Mouse (Mus musculus): Measurements from ENCODE around the gene Mapk3. TPM values are rescaled to one million over a fixed set of nuclear protein-coding genes. Genes with fewer than 3 reads are reported as not detected.

Mapk3 gene
- 176 and 184 TPM in 2 replicates for polyA plus RNA-seq (2012; rRNA removed)

GRCm38 (mm10) chr7:126759050-126759671 is at the start of gene Mapk3:
TSS of gene Mapk3 (plus strand) at chr7:126759601.

GRCm38 (mm10) chr7:126766201-126766600 is 6.8 kb downstream of the Mapk3 start, which contains the start of gene Gdpd3:
TSS of gene Gdpd3 (plus strand) at chr7:126766334.

GRCm38 (mm10) chr7:126776598-126777057 is 17.2 kb downstream of the Mapk3 start, which contains the start of gene Ypel3:
TSS of gene Ypel3 (plus strand) at chr7:126776955.

GRCm38 (mm10) chr7:126780971-126781635 is 21.7 kb downstream of the Mapk3 start, which contains the start of gene Tbx6:
TSS of gene Tbx6 (plus strand) at chr7:126781483.

GRCm38 (mm10) chr7:126791851-126792720 is 32.7 kb downstream of the Mapk3 start, which contains the start of gene Ppp4c:
TSS of gene Ppp4c (minus strand) at chr7:126792496.

DNA sequence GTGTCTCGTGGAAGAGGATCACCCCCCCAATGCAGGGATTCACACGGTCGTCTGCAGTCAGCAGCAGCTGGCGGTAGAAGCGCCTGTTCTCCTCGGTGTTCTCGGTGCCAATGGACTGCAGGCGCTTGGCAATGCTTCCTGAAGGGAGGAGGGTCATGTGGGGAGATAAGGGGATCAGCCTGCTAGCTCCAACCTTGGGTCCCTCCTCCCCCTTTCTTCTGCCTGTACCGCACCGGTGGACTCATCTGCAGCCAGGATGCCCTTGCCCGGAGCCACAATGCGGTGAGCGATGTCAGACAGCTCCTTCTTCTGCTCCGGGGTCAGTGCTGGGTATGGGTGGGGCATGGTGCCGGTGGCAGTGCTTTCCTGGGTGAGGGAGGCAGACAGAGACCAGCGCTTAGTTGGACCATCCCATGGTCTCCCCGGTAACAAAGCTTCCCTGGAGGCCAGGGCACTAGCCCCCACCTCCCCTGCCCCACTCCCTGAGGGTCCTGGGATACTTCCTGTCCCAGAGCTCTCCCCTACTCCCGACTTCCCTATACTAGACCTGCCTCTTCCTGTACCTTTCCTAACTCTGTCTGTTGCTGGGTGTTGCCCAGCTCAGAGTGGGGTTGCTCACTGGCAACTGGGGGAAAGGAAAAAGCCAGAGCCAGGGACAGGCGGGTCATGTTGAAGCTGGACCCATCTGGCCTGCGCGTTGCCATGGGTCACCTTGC is 38.2 kb downstream of the Mapk3 start, which contains the start of gene Fam57b:
TSS of gene Fam57b (plus strand) at position 258 of the 716 bp plus-strand sequence.

Other genes with a start within 250 kb of the Mapk3 start
- 129 and 135 TPM in 2 replicates for gene Eif3c, start 193.2 kb upstream of the Mapk3 start, polyA plus RNA-seq (2012; rRNA removed)
- gene Apobr, start 174.7 kb upstream of the Mapk3 start, polyA plus RNA-seq (2012; rRNA removed), result 0.49 and 0.66 TPM in 2 replicates
- gene Cln3, start 173.8 kb upstream of the Mapk3 start, polyA plus RNA-seq (2012; rRNA removed), result 49.6 and 55.6 TPM in 2 replicates
- 0.11 TPM in 1 of 2 replicates, not detected in the other for gene Il27, start 164.7 kb upstream of the Mapk3 start, polyA plus RNA-seq (2012; rRNA removed)
- 7.5 and 10.1 TPM in 2 replicates for gene Nupr1, start 128.7 kb upstream of the Mapk3 start, polyA plus RNA-seq (2012; rRNA removed)
- 57.0 and 60.0 TPM in 2 replicates for gene Sgf29, start 110.3 kb upstream of the Mapk3 start, polyA plus RNA-seq (2012; rRNA removed)
- gene Sult1a1, start 83.2 kb upstream of the Mapk3 start, polyA plus RNA-seq (2012; rRNA removed), result 2.0 and 3.4 TPM in 2 replicates
- gene Bola2, start 64.2 kb upstream of the Mapk3 start, polyA plus RNA-seq (2012; rRNA removed), result 60.3 and 69.1 TPM in 2 replicates
- 43.9 and 47.4 TPM in 2 replicates for gene Slx1b, start 63.8 kb upstream of the Mapk3 start, polyA plus RNA-seq (2012; rRNA removed)
- 87.6 and 91.0 TPM in 2 replicates for gene Coro1a, start 51.8 kb upstream of the Mapk3 start, polyA plus RNA-seq (2012; rRNA removed)
- gene Gdpd3, start 6.7 kb downstream of the Mapk3 start, polyA plus RNA-seq (2012; rRNA removed), result 10.8 and 13.6 TPM in 2 replicates
- 193 and 202 TPM in 2 replicates for gene Ypel3, start 17.4 kb downstream of the Mapk3 start, polyA plus RNA-seq (2012; rRNA removed)
- gene Tbx6, start 21.9 kb downstream of the Mapk3 start, polyA plus RNA-seq (2012; rRNA removed), result 1.8 and 1.9 TPM in 2 replicates
- gene Ppp4c, start 32.9 kb downstream of the Mapk3 start, polyA plus RNA-seq (2012; rRNA removed), result 212 and 213 TPM in 2 replicates
- gene Fam57b, start 38.1 kb downstream of the Mapk3 start, polyA plus RNA-seq (2012; rRNA removed), result 145 and 162 TPM in 2 replicates
- not detected in 2 replicates for gene 4930451I11Rik, start 72.0 kb downstream of the Mapk3 start, polyA plus RNA-seq (2012; rRNA removed)
- gene Doc2a, start 87.8 kb downstream of the Mapk3 start, polyA plus RNA-seq (2012; rRNA removed), result 9.8 and 10.8 TPM in 2 replicates
- gene Hirip3, start 102.4 kb downstream of the Mapk3 start, polyA plus RNA-seq (2012; rRNA removed), result 94.8 and 104 TPM in 2 replicates
- gene Ino80e, start 102.8 kb downstream of the Mapk3 start, polyA plus RNA-seq (2012; rRNA removed), result 82.6 and 86.4 TPM in 2 replicates
- 103 and 114 TPM in 2 replicates for gene Taok2, start 125.1 kb downstream of the Mapk3 start, polyA plus RNA-seq (2012; rRNA removed)
- gene Tmem219, start 163.3 kb downstream of the Mapk3 start, polyA plus RNA-seq (2012; rRNA removed), result 30.6 and 32.0 TPM in 2 replicates
- 88.9 and 93.8 TPM in 2 replicates for gene Kctd13, start 169.3 kb downstream of the Mapk3 start, polyA plus RNA-seq (2012; rRNA removed)
- gene Asphd1, start 190.0 kb downstream of the Mapk3 start, polyA plus RNA-seq (2012; rRNA removed), result 16.9 and 17.6 TPM in 2 replicates
- gene Sez6l2, start 191.0 kb downstream of the Mapk3 start, polyA plus RNA-seq (2012; rRNA removed), result 72.8 and 76.2 TPM in 2 replicates
- gene Cdipt, start 216.3 kb downstream of the Mapk3 start, polyA plus RNA-seq (2012; rRNA removed), result 126 and 133 TPM in 2 replicates
- 0.85 and 0.95 TPM in 2 replicates for gene Cdiptos, start 216.5 kb downstream of the Mapk3 start, polyA plus RNA-seq (2012; rRNA removed)